Mouse (Mus musculus) gastrocnemius, postnatal 4 days (tissue): ENCODE results near the gene Il1rapl2. TPM values are rescaled to one million over a fixed set of nuclear protein-coding genes. Genes with fewer than 3 reads are reported as not detected.
A peak's percentile ranks its signal among the peaks of the same experiment; 100 is the strongest.
"Not testable (repeated sequence)": the region's sequence is repeated elsewhere in the genome, so short reads cannot be mapped to it uniquely, and the experiment has no call there.

Experiments used
- DNase-seq, 2 experiments: peaks; one replicate each; pipeline ENCODE4 v3.0.0; 2021 to 2022; ENCODE audit warnings: low spot score in 2 of 2, mixed read lengths in 2 of 2
- total RNA-seq, 2 experiments: library from RNA; stranded (reverse); gene quantifications; 2 replicates each; pipeline ENCODE4 v1.2.3; 2021

Il1rapl2 gene
- total RNA-seq, 2 experiments from 2014 or later = 0.21 to 0.29 TPM

- no peak for DNase-seq
Measured at GRCm38 (mm10) chrX:138104668-138105067, 534.3 kb downstream of the Il1rapl2 start.

GRCm38 (mm10) chrX:138170146-138170545, 599.7 kb downstream of the Il1rapl2 start:
- DNase-seq = no peak

GRCm38 (mm10) chrX:138209480-138209879, 639.1 kb downstream of the Il1rapl2 start, which contains the start of gene Tex13a:
TSS of gene Tex13a (minus strand) at chrX:138209580.
- no peak for DNase-seq

GRCm38 (mm10) chrX:138234626-138235025, 664.2 kb downstream of the Il1rapl2 start:
- no peak for DNase-seq

GRCm38 (mm10) chrX:138348736-138349135, 778.3 kb downstream of the Il1rapl2 start:
- DNase-seq = not testable (repeated sequence)

GRCm38 (mm10) chrX:138433794-138434193, 863.4 kb downstream of the Il1rapl2 start:
- no peak for DNase-seq

- DNase-seq = peak in 1 of 2 experiments; percentile 7
Measured at GRCm38 (mm10) chrX:138437939-138438338, 867.5 kb downstream of the Il1rapl2 start.

GRCm38 (mm10) chrX:138449856-138450255, 879.4 kb downstream of the Il1rapl2 start:
- DNase-seq = no peak

GRCm38 (mm10) chrX:138478488-138478887, 908.1 kb downstream of the Il1rapl2 start:
- no peak for DNase-seq

- DNase-seq = no peak
Measured at GRCm38 (mm10) chrX:138500510-138500909, 930.1 kb downstream of the Il1rapl2 start.

GRCm38 (mm10) chrX:138505049-138505448, 934.6 kb downstream of the Il1rapl2 start:
- DNase-seq = no peak

GRCm38 (mm10) chrX:138620106-138620505, 1049.7 kb downstream of the Il1rapl2 start:
- no peak for DNase-seq

- DNase-seq = no peak
Measured at GRCm38 (mm10) chrX:138625311-138625710, 1054.9 kb downstream of the Il1rapl2 start.

- no peak for DNase-seq
Measured at GRCm38 (mm10) chrX:138722372-138722771, 1152.0 kb downstream of the Il1rapl2 start.

GRCm38 (mm10) chrX:138800958-138801357, 1230.5 kb downstream of the Il1rapl2 start:
- DNase-seq = no peak

GRCm38 (mm10) chrX:138831876-138832275, 1261.5 kb downstream of the Il1rapl2 start:
- DNase-seq = no peak

- DNase-seq = no peak
Measured at GRCm38 (mm10) chrX:138833894-138834293, 1263.5 kb downstream of the Il1rapl2 start.

GRCm38 (mm10) chrX:138838381-138838780, 1268.0 kb downstream of the Il1rapl2 start:
- no peak for DNase-seq
